Mouse (Mus musculus) liver, postnatal 0 days (tissue): ENCODE results near the gene Tm7sf3.

Experiments
- CTCF ChIP-seq: sonication (generic); IDR thresholded peaks from 2 replicates; pipeline ENCODE4 v1.5.1; 2016; ENCODE audit warnings: antibody characterized with exemption, low read depth
- EP300 ChIP-seq: IDR thresholded peaks from 2 replicates; pipeline ENCODE4 v1.6.1; 2016; ENCODE audit warnings: antibody characterized with exemption, low read depth, mild to moderate bottlenecking

GRCm38 (mm10) chr6:146688010-146688409 is 45.4 kb upstream of the Tm7sf3 start:
- TF ChIP-seq CTCF (no peak), EP300 (no peak)
